Mouse (Mus musculus): Measurements from ENCODE around the gene Sdk2.

DNA sequence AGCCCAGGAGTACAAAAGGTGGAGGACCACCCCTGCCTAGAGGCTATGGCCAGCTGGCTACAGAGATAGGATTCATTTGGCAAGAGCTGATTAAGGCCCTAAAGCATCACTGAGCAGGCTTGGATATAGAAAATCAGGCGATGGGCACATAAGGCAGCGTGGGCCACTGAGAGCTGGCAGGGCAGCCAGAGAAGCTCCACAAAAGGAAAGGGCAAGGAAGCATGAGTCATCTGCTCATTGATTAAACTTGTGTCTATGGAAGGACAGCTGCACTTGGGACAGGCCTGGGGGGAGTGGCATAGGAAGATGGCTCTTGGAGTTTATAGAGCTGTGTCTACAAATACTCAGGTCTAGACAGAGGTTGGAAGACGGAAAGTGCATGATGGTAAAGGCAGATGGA lies 104.1 kb downstream of the Sdk2 start:
- TF ChIP-seq POLR2A (IDR thresholded peaks at IDR 0.05; ENCODE audit: borderline replicate concordance, extremely low read depth, insufficient read depth, insufficient read length, poor library complexity, severe bottlenecking): no peak
- no peak for TF ChIP-seq CTCF (IDR thresholded peaks at IDR 0.05; ENCODE audit: borderline replicate concordance, extremely low read depth, insufficient read depth, insufficient read length)
